Mouse (Mus musculus) ES-E14 (cell line): ENCODE measurements at regions not wholly inside any gene's neighbourhood (a gene's known extent, or its start where the extent isn't known, plus 50 kb on each side); places are given as distances from the start of the nearest gene placed in this dataset.

ENCODE experiments used
- DNase-seq: peaks from one replicate; pipeline ENCODE4 v3.0.0-alpha.2; 2013; ENCODE audit warnings: low read depth, low spot score
- H3K27ac ChIP-seq: 2 replicates; pipeline ENCODE4 v1.5.1; 2012; ENCODE audit warnings: low read depth, mild to moderate bottlenecking, low read length, moderate library complexity, mixed read lengths; ENCODE audit not compliant: poor library complexity, insufficient read depth, severe bottlenecking
- H3K36me3 ChIP-seq: 2 replicates; pipeline ENCODE4 v1.6.1; 2012; ENCODE audit warnings: mild to moderate bottlenecking, low read length, moderate library complexity, mixed read lengths; ENCODE audit not compliant: control insufficient read depth, poor library complexity, insufficient read depth, severe bottlenecking
- H3K4me1 ChIP-seq, 2 experiments: fragments of 150-350 bp in 1 of 2; sonication (generic) in 1 of 2; 2 replicates each; pipeline ENCODE4 v1.6.1; 2012; ENCODE audit warnings: low read length in 2 of 2, mild to moderate bottlenecking in 1 of 2, mixed read lengths in 1 of 2; ENCODE audit not compliant: control insufficient read depth in 2 of 2, insufficient read depth in 2 of 2, poor library complexity in 1 of 2
- H3K4me3 ChIP-seq, 2 experiments: fragments of 150-350 bp in 1 of 2; sonication (generic) in 1 of 2; 2 replicates each; pipeline ENCODE4 v1.5.1; 2012; ENCODE audit warnings: low read length in 2 of 2, low read depth in 1 of 2, mild to moderate bottlenecking in 1 of 2, mixed read lengths in 1 of 2; ENCODE audit not compliant: insufficient read depth in 1 of 2, poor library complexity in 1 of 2, severe bottlenecking in 1 of 2
- H3K9ac ChIP-seq: 2 replicates; pipeline ENCODE4 v1.6.1; 2012; ENCODE audit warnings: low read depth, mild to moderate bottlenecking, low read length, mixed read lengths; ENCODE audit not compliant: poor library complexity, insufficient read depth, severe bottlenecking
- H3K9me3 ChIP-seq: fragments of 150-350 bp; sonication (generic); 2 replicates; pipeline ENCODE4 v1.6.1; 2012; ENCODE audit warnings: low read depth, mild to moderate bottlenecking, low read length; ENCODE audit not compliant: control insufficient read depth, insufficient read depth
- CHD2 ChIP-seq: IDR thresholded peaks from 2 replicates; pipeline ENCODE4 v1.6.1; 2014; ENCODE audit warnings: mild to moderate bottlenecking, low read depth, low read length, inconsistent platforms
- HCFC1 ChIP-seq: IDR thresholded peaks from 2 replicates; pipeline ENCODE4 v1.6.1; 2012; ENCODE audit warnings: low read length, inconsistent platforms, borderline replicate concordance; ENCODE audit not compliant: insufficient read depth
- MAFK ChIP-seq: IDR thresholded peaks from 2 replicates; pipeline ENCODE4 v1.6.1; 2014; ENCODE audit warnings: mild to moderate bottlenecking, low read depth, low read length, inconsistent platforms; ENCODE audit not compliant: insufficient read depth
- ZC3H11A ChIP-seq: IDR thresholded peaks from 2 replicates; pipeline ENCODE4 v1.6.1; 2012; ENCODE audit warnings: low read depth, mild to moderate bottlenecking, inconsistent platforms, low read length, borderline replicate concordance
- ZNF384 ChIP-seq: IDR thresholded peaks from 2 replicates; pipeline ENCODE4 v1.6.1; 2012; ENCODE audit warnings: low read depth, low read length, inconsistent platforms
- in situ Hi-C, 2 experiments: fragments of 600-800 bp; cut with MboI; formaldehyde crosslinking; loops; one replicate each; pipeline ENCODE4 v1.15.1; 2025; ENCODE audit warnings: low sequenced_read_pairs in 2 of 2, inconsistent platforms in 1 of 2; ENCODE audit not compliant: unreplicated experiment in 2 of 2

DNA sequence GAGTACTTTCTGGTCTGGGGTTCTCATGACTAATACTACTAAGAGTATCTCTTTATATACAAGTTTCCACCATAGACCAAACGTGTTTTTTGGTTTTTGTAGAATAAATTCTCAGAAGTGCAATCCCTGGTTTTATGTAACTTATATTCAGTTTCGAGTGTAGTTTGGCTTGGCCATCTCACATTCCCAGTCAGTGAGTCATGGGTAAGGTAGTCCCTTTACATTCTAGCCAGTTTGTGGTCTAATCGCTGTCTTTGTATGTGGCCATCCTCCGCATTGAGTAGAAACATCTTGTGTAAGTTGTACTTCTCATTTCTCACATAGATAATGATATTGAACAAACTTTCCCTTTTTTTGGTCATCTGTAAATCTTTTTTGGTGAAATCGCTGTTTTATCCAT, 88.3 kb downstream of the Anxa5 start:
- TF ChIP-seq HCFC1 (no peak), ZC3H11A (no peak), MAFK (no peak), CHD2 (no peak), ZNF384 (no peak)
- Histone ChIP-seq H3K4me3 (no peak overlapping the region), H3K9ac (no peak overlapping the region), H3K36me3 (no peaks in the 10 kb centered on the region), H3K9me3 (no peaks in the 10 kb centered on the region), H3K27ac (no peak overlapping the region), H3K4me1 (no peaks in the 10 kb centered on the region)
- in situ Hi-C loops: no loop called here
- no peak for DNase-seq

DNA sequence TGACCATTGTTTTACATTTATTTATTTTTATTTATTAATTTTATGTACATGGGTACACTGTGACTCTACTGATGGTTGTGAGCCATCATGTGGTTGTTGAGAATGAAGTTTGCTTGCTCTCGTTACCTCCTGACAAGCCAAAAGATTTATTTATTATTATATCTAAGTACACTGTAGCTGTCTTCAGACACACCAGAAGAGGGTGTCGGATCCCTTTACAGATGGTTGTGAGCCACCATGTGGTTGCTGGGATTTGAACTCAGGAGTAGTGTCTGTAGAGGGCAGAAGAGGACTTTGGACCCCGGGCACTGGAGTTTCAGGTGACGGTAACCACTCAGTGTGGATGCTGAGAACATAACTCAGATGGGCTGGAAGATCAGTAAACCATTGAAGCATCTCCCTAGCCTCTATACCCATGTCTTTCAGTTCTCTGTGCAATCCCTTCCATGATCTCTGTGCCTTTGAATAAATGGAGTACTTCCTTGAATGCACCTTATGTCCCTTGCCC, 92.2 kb downstream of the Anxa5 start:
- in situ Hi-C loops: no loop called here
- no peak for DNase-seq
- no peak overlapping the region for H3K27ac ChIP-seq
- TF ChIP-seq ZC3H11A: no peak
- no peaks in the 10 kb centered on the region for H3K9me3 ChIP-seq
- H3K4me1 ChIP-seq: no peaks in the 10 kb centered on the region
- no peaks in the 10 kb centered on the region for H3K36me3 ChIP-seq
- no peak overlapping the region for H3K9ac ChIP-seq
- no peak overlapping the region for H3K4me3 ChIP-seq

DNA sequence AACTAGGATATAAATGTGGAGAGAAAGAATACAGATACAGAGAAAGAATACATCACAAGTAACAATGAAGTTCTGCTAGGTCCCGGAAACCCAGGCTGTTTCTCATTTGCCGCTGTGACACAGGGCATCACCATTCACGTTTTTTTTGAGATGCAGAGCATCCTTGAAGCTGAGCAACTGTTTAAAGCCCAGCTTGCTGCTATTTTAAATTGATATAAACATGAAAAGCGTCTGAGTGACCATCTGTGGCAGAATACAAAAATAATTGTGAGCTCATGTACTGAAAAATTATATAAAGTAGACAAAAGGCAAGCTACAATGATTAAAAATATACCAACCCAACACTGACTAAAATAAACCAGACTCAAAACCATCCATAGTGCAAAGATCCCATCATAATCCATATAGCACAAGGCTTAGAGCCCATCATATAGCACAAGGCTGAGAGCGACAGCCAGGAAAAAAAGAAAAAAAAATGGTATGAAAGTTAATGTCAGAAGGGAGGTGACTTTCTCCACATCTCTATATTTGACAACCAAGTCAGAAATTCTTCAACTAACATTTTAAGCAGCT, 94.0 kb downstream of the Anxa5 start:
- no peaks in the 10 kb centered on the region for H3K9me3 ChIP-seq
- TF ChIP-seq ZNF384 (no peak), HCFC1 (no peak)
- in situ Hi-C loops: no loop called here
- DNase-seq: no peak
- H3K27ac ChIP-seq: no peak overlapping the region
- no peaks in the 10 kb centered on the region for H3K4me1 ChIP-seq
- no peak overlapping the region for H3K4me3 ChIP-seq
- H3K9ac ChIP-seq: no peak overlapping the region
- H3K36me3 ChIP-seq: no peaks in the 10 kb centered on the region

GRCm38 (mm10) chr3:36375722-36376121, 100.0 kb downstream of the Anxa5 start:
- no peak overlapping the region for H3K9ac ChIP-seq
- DNase-seq: no peak
- no peak overlapping the region for H3K4me3 ChIP-seq
- TF ChIP-seq CHD2 (no peak), ZNF384 (no peak), ZC3H11A (no peak), HCFC1 (no peak), MAFK (no peak)
- no peaks in the 10 kb centered on the region for H3K4me1 ChIP-seq
- no peak overlapping the region for H3K27ac ChIP-seq
- in situ Hi-C loops: no loop called here
- H3K9me3 ChIP-seq: no peaks in the 10 kb centered on the region
- H3K36me3 ChIP-seq: no peaks in the 10 kb centered on the region

- DNase-seq: no peak
- in situ Hi-C loops: no loop called here
- no peak overlapping the region for H3K27ac ChIP-seq
- no peaks in the 10 kb centered on the region for H3K4me1 ChIP-seq
- no peak for TF ChIP-seq MAFK
- no peak for TF ChIP-seq ZNF384
- no peak for TF ChIP-seq HCFC1
- no peak for TF ChIP-seq ZC3H11A
- no peak overlapping the region for H3K4me3 ChIP-seq
- no peaks in the 10 kb centered on the region for H3K9me3 ChIP-seq
- H3K9ac ChIP-seq: no peak overlapping the region
- H3K36me3 ChIP-seq: no peaks in the 10 kb centered on the region
Measured at GRCm38 (mm10) chr3:36374939-36375338, 100.8 kb downstream of the Anxa5 start.
